Mouse (Mus musculus): ENCODE data around the gene Banf2.

GRCm38 (mm10) chr2:143991964-143992672 is 40.7 kb upstream of the Banf2 start:
- TF ChIP-seq MAFK (IDR thresholded peaks at IDR 0.05; ENCODE audit: insufficient read depth, low read depth, low read length) (no peak), ZC3H11A (IDR thresholded peaks at IDR 0.05; ENCODE audit: borderline replicate concordance, low read depth, low read length) (no peak)

All from ES-E14 (cell line).